8 mouse cellular contexts compared by ENCODE assay signal in genomic region chr5:133173155-133173723, GRCm38 (mm10).
DNase-seq lines count a peak whose midpoint lies in the region; ATAC-seq and TF ChIP-seq lines count a peak whose summit lies in the region.

No protein-coding gene starts in this region.

- no peak for TF ChIP-seq CTCF in brain, embryonic 14.5 days (IDR thresholded peaks at IDR 0.05; ENCODE audit: borderline replicate concordance, extremely low read depth, insufficient read depth, insufficient read length)

- TF ChIP-seq POLR2A in brain, embryonic 14.5 days (IDR thresholded peaks at IDR 0.05; ENCODE audit: borderline replicate concordance, extremely low read depth, insufficient read depth, insufficient read length, poor library complexity, severe bottlenecking), result no peak

- intact Hi-C loops in heart, postnatal 10 days (cut with DNase I), result no loop called here

- no peak for ATAC-seq in cerebellum, adult (ENCODE audit: insufficient number of reproducible peaks, low FRiP score, low TSS enrichment)
- ATAC-seq in frontal cortex, adult (ENCODE audit: low TSS enrichment), result peak; percentile 84

- peak; percentile 8 for DNase-seq in cerebellum, adult 11 months
- peak; percentile 80 for DNase-seq in brain, embryonic 14.5 days (ENCODE audit: low read depth)
- peak; percentile 87 for DNase-seq in heart, postnatal 10 days
- peak; percentile 30 for DNase-seq in layer of hippocampus, adult 9-11 months
- DNase-seq in lung, postnatal 4 days, result peak; percentile 89 to 93
- peak; percentile 67 for DNase-seq in telencephalon, adult 2 months (ENCODE audit: low read depth, low spot score)

Comparison
In these comparisons a context has a peak if more than half of its experiments do, and no peak if none do; other contexts are left out.
1. DNase-seq: peak in every context shown above with its lines; median percentile 91 in lung, postnatal 4 days; 87 in heart, postnatal 10 days; 80 in brain, embryonic 14.5 days; 67 in telencephalon, adult 2 months; 30 in layer of hippocampus, adult 9-11 months; 8 in cerebellum, adult 11 months.